In the genomic region with DNA sequence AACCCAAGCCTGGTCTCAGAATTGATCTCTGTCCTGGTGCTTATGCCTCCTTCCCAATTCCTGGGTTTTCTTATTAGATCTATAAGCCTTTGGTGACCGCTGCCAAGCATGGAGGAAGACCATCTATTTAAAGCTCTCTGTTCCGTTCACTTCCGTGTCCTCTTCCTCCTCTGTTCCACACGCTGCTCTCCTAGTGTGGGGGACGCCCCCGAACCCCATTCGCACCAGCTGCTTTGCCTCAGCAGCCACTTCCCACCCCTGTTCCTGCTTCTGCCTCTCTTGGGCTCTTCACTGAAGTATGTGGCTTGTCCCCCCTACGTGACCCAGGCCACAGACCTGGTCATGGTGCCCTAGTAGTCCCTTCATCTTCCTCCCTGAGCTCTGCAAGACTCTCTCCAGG, we compare ENCODE assay signal across 29 mouse cellular contexts. TPM values are rescaled to one million over a fixed set of nuclear protein-coding genes. Genes with fewer than 3 reads are reported as not detected.
DNase-seq lines count a peak whose midpoint lies in the region; ATAC-seq and TF ChIP-seq lines count a peak whose summit lies in the region.
"Had no signal": no experiment of that assay in that cellular context is flagged by ENCODE, and none has a peak within 500 bp of the region (broad histone marks: within the 10 kb centered on the region; RNA-seq: fewer than 3 reads in every experiment).

No protein-coding gene starts in this region.

- WGBS in spleen, adult 2 months, result 91% methylated on average over 8 of the region's 8 CpGs
- 82% methylated on average over 8 of the region's 8 CpGs for WGBS in intestine, embryonic 15.5 days
- 82% methylated on average over 8 of the region's 8 CpGs for WGBS in stomach, embryonic 16.5 days
- 93% methylated on average over 8 of the region's 8 CpGs for WGBS in forebrain, postnatal 0 days

- no peak overlapping the region for H3K9ac ChIP-seq in intestine, embryonic 15.5 days
- H3K9ac ChIP-seq in stomach, embryonic 16.5 days (ENCODE audit: low read length), result no peak overlapping the region; the same call in 1 of the 2 replicates
- no peak overlapping the region for H3K9ac ChIP-seq in forebrain, postnatal 0 days
- H3K9ac ChIP-seq: embryonic facial prominence, embryonic 15.5 days; forebrain, embryonic 12.5 days; heart, embryonic 15.5 days; hindbrain, embryonic 12.5 days; liver, embryonic 15.5 days; lung, embryonic 15.5 days; midbrain, embryonic 12.5 days; neural tube, embryonic 12.5 days had no signal

- H3K9me3 ChIP-seq in intestine, embryonic 15.5 days, result no peaks in the 10 kb centered on the region
- H3K9me3 ChIP-seq in stomach, embryonic 16.5 days (replicated peaks; ENCODE audit: control insufficient read depth, low read length), result no peaks in the 10 kb centered on the region
- H3K9me3 ChIP-seq in forebrain, postnatal 0 days (ENCODE audit: low read length), result no peaks in the 10 kb centered on the region
- H3K9me3 ChIP-seq: embryonic facial prominence, embryonic 10.5 days; embryonic facial prominence, embryonic 15.5 days; forebrain, embryonic 12.5 days; heart, embryonic 10.5 days; heart, embryonic 15.5 days; hindbrain, embryonic 12.5 days; liver, embryonic 15.5 days; lung, embryonic 15.5 days; megakaryocyte, embryonic 14.5 days; midbrain, embryonic 12.5 days; neural tube, embryonic 12.5 days had no signal

- H3K27ac ChIP-seq in layer of hippocampus, adult 2 months, result no peak overlapping the region
- 0 out of 2 replicates have a peak overlapping the region, but pooled peaks have one; percentile 19 for H3K27ac ChIP-seq in spleen, adult 2 months (ENCODE audit: insufficient read depth, low read length)
- peak overlapping the region; percentile 81 for H3K27ac ChIP-seq in intestine, embryonic 15.5 days
- H3K27ac ChIP-seq in stomach, embryonic 16.5 days (ENCODE audit: low read length), result peak overlapping the region; percentile 75; the same call in 1 of the 2 replicates
- no peak overlapping the region for H3K27ac ChIP-seq in forebrain, postnatal 0 days (ENCODE audit: low read depth, low read length)
- H3K27ac ChIP-seq: embryonic facial prominence, embryonic 10.5 days; embryonic facial prominence, embryonic 15.5 days; forebrain, embryonic 12.5 days; heart, embryonic 15.5 days; hindbrain, embryonic 12.5 days; liver, embryonic 15.5 days; midbrain, embryonic 12.5 days; neural tube, embryonic 12.5 days had no signal

- no peak overlapping the region for H3K4me2 ChIP-seq in intestine, embryonic 15.5 days (replicated peaks)
- no peak overlapping the region for H3K4me2 ChIP-seq in stomach, embryonic 16.5 days (ENCODE audit: low read depth, low read length)
- H3K4me2 ChIP-seq in forebrain, postnatal 0 days (ENCODE audit: low read depth), result no peak overlapping the region
- H3K4me2 ChIP-seq: embryonic facial prominence, embryonic 15.5 days; forebrain, embryonic 12.5 days; heart, embryonic 15.5 days; hindbrain, embryonic 12.5 days; liver, embryonic 15.5 days; lung, embryonic 15.5 days; midbrain, embryonic 12.5 days; neural tube, embryonic 12.5 days had no signal

- no peak for TF ChIP-seq POLR2A in spleen, adult 2 months (IDR thresholded peaks at IDR 0.05; ENCODE audit: low read depth, low read length)

- H3K4me3 ChIP-seq in layer of hippocampus, adult 2 months, result no peak overlapping the region
- no peak overlapping the region for H3K4me3 ChIP-seq in spleen, adult 2 months (ENCODE audit: extremely low read depth, insufficient read depth, insufficient read length)
- no peak overlapping the region for H3K4me3 ChIP-seq in intestine, embryonic 15.5 days (replicated peaks)
- H3K4me3 ChIP-seq in stomach, embryonic 16.5 days (replicated peaks; ENCODE audit: low read length), result no peak overlapping the region
- H3K4me3 ChIP-seq in forebrain, postnatal 0 days (ENCODE audit: low read depth, low read length), result no peak overlapping the region
- H3K4me3 ChIP-seq: embryonic facial prominence, embryonic 10.5 days; embryonic facial prominence, embryonic 15.5 days; forebrain, embryonic 12.5 days; heart, embryonic 10.5 days; heart, embryonic 15.5 days; hindbrain, embryonic 12.5 days; liver, embryonic 15.5 days; lung, embryonic 15.5 days; megakaryocyte, embryonic 14.5 days; midbrain, embryonic 12.5 days; myocyte; neural tube, embryonic 12.5 days had no signal

- H3K4me1 ChIP-seq in spleen, adult 2 months (ENCODE audit: control insufficient read depth, insufficient read depth, insufficient read length), result peaks cover 4% of the 10 kb centered on the region; the same call in 1 of the 2 replicates
- peaks cover 35% of the 10 kb centered on the region for H3K4me1 ChIP-seq in intestine, embryonic 15.5 days (replicated peaks)
- peaks cover 32% of the 10 kb centered on the region for H3K4me1 ChIP-seq in stomach, embryonic 16.5 days (ENCODE audit: control insufficient read depth, insufficient read depth, low read length)
- H3K4me1 ChIP-seq in forebrain, postnatal 0 days (ENCODE audit: insufficient read depth), result 0 out of 2 replicates have a peak, but pooled peaks cover 6% of the 10 kb centered on the region
- H3K4me1 ChIP-seq: embryonic facial prominence, embryonic 15.5 days had no signal

- H3K36me3 ChIP-seq in spleen, adult 2 months (ENCODE audit: control insufficient read depth, insufficient read depth, low read length), result peaks cover 16% of the 10 kb centered on the region
- H3K36me3 ChIP-seq in intestine, embryonic 15.5 days, result no peaks in the 10 kb centered on the region
- H3K36me3 ChIP-seq in stomach, embryonic 16.5 days (ENCODE audit: control insufficient read depth, insufficient read depth, low read length), result no peaks in the 10 kb centered on the region
- H3K36me3 ChIP-seq in forebrain, postnatal 0 days (ENCODE audit: insufficient read depth), result peaks cover 4% of the 10 kb centered on the region; the same call in 1 of the 2 replicates
- H3K36me3 ChIP-seq: embryonic facial prominence, embryonic 10.5 days; embryonic facial prominence, embryonic 15.5 days; heart, embryonic 10.5 days; heart, embryonic 15.5 days; liver, embryonic 15.5 days; lung, embryonic 15.5 days; midbrain, embryonic 12.5 days had no signal

- no peaks in the 10 kb centered on the region for H3K27me3 ChIP-seq in spleen, adult 2 months (ENCODE audit: control insufficient read depth, insufficient read depth, low read length)
- no peaks in the 10 kb centered on the region for H3K27me3 ChIP-seq in intestine, embryonic 15.5 days (replicated peaks)
- no peaks in the 10 kb centered on the region for H3K27me3 ChIP-seq in stomach, embryonic 16.5 days (ENCODE audit: control insufficient read depth, insufficient read depth, low read length)
- H3K27me3 ChIP-seq in forebrain, postnatal 0 days (ENCODE audit: insufficient read depth, low read length), result no peaks in the 10 kb centered on the region
- H3K27me3 ChIP-seq: embryonic facial prominence, embryonic 15.5 days; forebrain, embryonic 12.5 days; heart, embryonic 15.5 days; hindbrain, embryonic 12.5 days; liver, embryonic 15.5 days; lung, embryonic 15.5 days; midbrain, embryonic 12.5 days; neural tube, embryonic 12.5 days had no signal

- peak; percentile 21 to 36 for DNase-seq in layer of hippocampus, adult 2 months (ENCODE audit: low spot score in 2 of 2)
- DNase-seq in layer of hippocampus, adult 11-12 months (ENCODE audit: low spot score), result no peak
- no peak for DNase-seq in spleen, adult 2 months (ENCODE audit: low read depth in 1 of 2, low spot score in 2 of 2)
- DNase-seq in spleen, postnatal 4 days (ENCODE audit: low spot score in 2 of 2), result no peak
- no peak for DNase-seq in forebrain, postnatal 0 days
- no peak for DNase-seq in left cerebral cortex, adult 9 months (ENCODE audit: low spot score in 2 of 2)
- DNase-seq: adrenal gland, postnatal 25 days; cerebellum, adult 8-10 months; cerebellum, postnatal 25 days; gastrocnemius, postnatal 25 days; heart, adult 11 months; kidney, adult 9 months; kidney, postnatal 10 days; liver; lung, postnatal 36 days had no signal

- no peak for ATAC-seq in intestine, embryonic 15.5 days
- ATAC-seq in stomach, embryonic 16.5 days (ENCODE audit: insufficient read depth, low FRiP score), result no peak
- no peak for ATAC-seq in forebrain, postnatal 0 days

- TF ChIP-seq CTCF in layer of hippocampus, adult 2 months (conservative IDR thresholded peaks at IDR 0.05), result no peak
- TF ChIP-seq CTCF in spleen, adult 2 months (IDR thresholded peaks at IDR 0.05; ENCODE audit: extremely low read depth, insufficient read depth, insufficient read length, insufficient replicate concordance), result no peak
- TF ChIP-seq CTCF in forebrain, postnatal 0 days (IDR thresholded peaks at IDR 0.05; ENCODE audit: low read depth), result no peak

RNA-seq across cellular contexts. Expression of gene Slc37a1, which starts 37.6 kb away (rescaled TPM):
- total RNA-seq in layer of hippocampus, adult 2 months (2021), result 10 to 100 TPM in 1 of 2 experiments, 1 to 10 TPM in 1; 8.4 to 11.5 TPM
- polyA plus RNA-seq in spleen, adult 2 months (2012; rRNA removed), result 26.2 and 33.4 TPM in 2 replicates
- 18.4 and 22.7 TPM in 2 replicates for polyA plus RNA-seq in intestine, embryonic 15.5 days (2015; fragmentation: Nextera tagmentation; extraction: Ambion mirVana)
- polyA plus RNA-seq in stomach, embryonic 16.5 days (2015; fragmentation: Nextera tagmentation; extraction: Ambion mirVana), result 16.1 and 22.5 TPM in 2 replicates
- 10.0 and 15.3 TPM in 2 replicates for total RNA-seq in forebrain, postnatal 0 days (2014; rRNA removed)
- polyA plus RNA-seq in forebrain, postnatal 0 days (2015; fragmentation: Nextera tagmentation; extraction: Ambion mirVana), result 4.7 and 6.7 TPM in 2 replicates

RNA-seq across cellular contexts. Expression of gene Rsph1, which starts 47.0 kb away (rescaled TPM):
- 10 to 100 TPM; 11.4 to 15.8 TPM for total RNA-seq in layer of hippocampus, adult 2 months (2021)
- polyA plus RNA-seq in spleen, adult 2 months (2012; rRNA removed), result 0.08 and 0.13 TPM in 2 replicates
- 1.1 and 1.3 TPM in 2 replicates for polyA plus RNA-seq in intestine, embryonic 15.5 days (2015; fragmentation: Nextera tagmentation; extraction: Ambion mirVana)
- polyA plus RNA-seq in stomach, embryonic 16.5 days (2015; fragmentation: Nextera tagmentation; extraction: Ambion mirVana), result 1.5 and 2.5 TPM in 2 replicates
- total RNA-seq in forebrain, postnatal 0 days (2014; rRNA removed), result 2.8 and 6.0 TPM in 2 replicates
- polyA plus RNA-seq in forebrain, postnatal 0 days (2015; fragmentation: Nextera tagmentation; extraction: Ambion mirVana), result 6.9 and 11.3 TPM in 2 replicates

Comparison
In these comparisons a context has a peak if more than half of its experiments do, and no peak if none do; other contexts are left out.
1. DNase-seq: peak in layer of hippocampus, adult 2 months (2 of 2); none in layer of hippocampus, adult 11-12 months (single experiment), spleen, adult 2 months (0 of 2), spleen, postnatal 4 days (0 of 2), forebrain, postnatal 0 days (single experiment) and left cerebral cortex, adult 9 months (0 of 2).
2. H3K27ac ChIP-seq: peak in spleen, adult 2 months (single experiment), intestine, embryonic 15.5 days (single experiment) and stomach, embryonic 16.5 days (single experiment); none in layer of hippocampus, adult 2 months (single experiment) and forebrain, postnatal 0 days (single experiment).